Mouse (Mus musculus): ENCODE measurements at regions not wholly inside any gene's neighbourhood (a gene's known extent, or its start where the extent isn't known, plus 50 kb on each side); places are given as distances from the start of the nearest gene placed in this dataset.

GRCm38 (mm10) chr3:143752660-143753059 is 452.4 kb downstream of the Lmo4 start:
- TF ChIP-seq CTCF (IDR thresholded peaks at IDR 0.05; ENCODE audit: low read depth, low read length) (no peak), POLR2A (IDR thresholded peaks at IDR 0.05; ENCODE audit: insufficient read depth, low read length) (no peak)
